Mouse (Mus musculus): Measurements from ENCODE around the gene Sh2d7.
A peak's percentile ranks its signal among the peaks of the same experiment; 100 is the strongest.

The Sh2d7 gene

GRCm38 (mm10) chr9:54538684-54539083 is at the start of gene Sh2d7:
Gene Sh2d7, plus strand, starts transcription at chr9:54538984.
- no peak for DNase-seq

GRCm38 (mm10) chr9:54489599-54489998 is 49.2 kb upstream of the Sh2d7 start:
- no peak for DNase-seq

GRCm38 (mm10) chr9:54490431-54490830 is 48.4 kb upstream of the Sh2d7 start:
- DNase-seq = no peak

GRCm38 (mm10) chr9:54499291-54499690 is 39.5 kb upstream of the Sh2d7 start:
- DNase-seq = no peak

GRCm38 (mm10) chr9:54499791-54500190 is 39.0 kb upstream of the Sh2d7 start:
- DNase-seq = no peak

- peak; percentile 60 for DNase-seq
Observed at GRCm38 (mm10) chr9:54500832-54501452, 37.8 kb upstream of the Sh2d7 start.

GRCm38 (mm10) chr9:54501453-54502110 is 37.2 kb upstream of the Sh2d7 start, which contains the start of gene Dmxl2:
Gene Dmxl2, minus strand, starts transcription at chr9:54501626.
- DNase-seq = peak; percentile 89

GRCm38 (mm10) chr9:54502111-54502495 is 36.7 kb upstream of the Sh2d7 start:
- no peak for DNase-seq

- DNase-seq = no peak
Observed at GRCm38 (mm10) chr9:54502873-54503272, 35.9 kb upstream of the Sh2d7 start.

GRCm38 (mm10) chr9:54515991-54516390 is 22.8 kb upstream of the Sh2d7 start:
- no peak for DNase-seq

GRCm38 (mm10) chr9:54518921-54519320 is 19.9 kb upstream of the Sh2d7 start:
- DNase-seq = peak; percentile 67

GRCm38 (mm10) chr9:54520286-54520685 is 18.5 kb upstream of the Sh2d7 start:
- no peak for DNase-seq

- no peak for DNase-seq
Observed at GRCm38 (mm10) chr9:54527694-54528093, 11.1 kb upstream of the Sh2d7 start.

- no peak for DNase-seq
Observed at GRCm38 (mm10) chr9:54529950-54530349, 8.8 kb upstream of the Sh2d7 start.

- DNase-seq = no peak
Observed at GRCm38 (mm10) chr9:54530836-54531235, 7.9 kb upstream of the Sh2d7 start.

GRCm38 (mm10) chr9:54531421-54531820 is 7.4 kb upstream of the Sh2d7 start:
- DNase-seq = no peak

- no peak for DNase-seq
Observed at GRCm38 (mm10) chr9:54532926-54533325, 5.9 kb upstream of the Sh2d7 start.

- DNase-seq = peak; percentile 73
Observed at GRCm38 (mm10) chr9:54533975-54534374, 4.8 kb upstream of the Sh2d7 start.

- DNase-seq = no peak
Observed at GRCm38 (mm10) chr9:54536236-54536635, 2.5 kb upstream of the Sh2d7 start.

- DNase-seq = no peak
Observed at GRCm38 (mm10) chr9:54537030-54537429, 1.8 kb upstream of the Sh2d7 start.

GRCm38 (mm10) chr9:54537480-54537879 is 1.3 kb upstream of the Sh2d7 start:
- DNase-seq = no peak

- no peak for DNase-seq
Observed at GRCm38 (mm10) chr9:54538244-54538643, 540 bp upstream of the Sh2d7 start.

GRCm38 (mm10) chr9:54540801-54541200 is 2.0 kb downstream of the Sh2d7 start:
- no peak for DNase-seq

GRCm38 (mm10) chr9:54544212-54544953 is 5.6 kb downstream of the Sh2d7 start:
- no peak for DNase-seq

Measured in right cerebral cortex, postnatal 25 days (tissue).